Mouse (Mus musculus) spleen, postnatal 14 days (tissue): ENCODE results near the gene Itpr1.

ENCODE experiments used
- DNase-seq, 2 experiments: peaks; one replicate each; pipeline ENCODE4 v3.0.0; 2021 to 2022; ENCODE audit warnings: low spot score in 2 of 2

Itpr1 gene

GRCm38 (mm10) chr6:108468226-108468825 lies 255.4 kb downstream of the Itpr1 start:
- no peak for DNase-seq

GRCm38 (mm10) chr6:108471878-108472277 lies 259.0 kb downstream of the Itpr1 start:
- DNase-seq: no peak

GRCm38 (mm10) chr6:108472748-108473147 lies 259.9 kb downstream of the Itpr1 start:
- DNase-seq: no peak

- DNase-seq: no peak
Observed at GRCm38 (mm10) chr6:108476797-108477235, 263.9 kb downstream of the Itpr1 start.

- no peak for DNase-seq
Observed at GRCm38 (mm10) chr6:108477602-108478001, 264.7 kb downstream of the Itpr1 start.

- DNase-seq: no peak
Observed at GRCm38 (mm10) chr6:108481190-108481589, 268.3 kb downstream of the Itpr1 start.

GRCm38 (mm10) chr6:108482464-108482863 lies 269.6 kb downstream of the Itpr1 start:
- no peak for DNase-seq

- no peak for DNase-seq
Observed at GRCm38 (mm10) chr6:108486212-108486992, 273.5 kb downstream of the Itpr1 start.

- DNase-seq: no peak
Observed at GRCm38 (mm10) chr6:108487300-108487835, 274.5 kb downstream of the Itpr1 start.

- DNase-seq: no peak
Observed at GRCm38 (mm10) chr6:108488250-108488649, 275.4 kb downstream of the Itpr1 start.

- no peak for DNase-seq
Observed at GRCm38 (mm10) chr6:108491969-108492368, 279.1 kb downstream of the Itpr1 start.

- DNase-seq: no peak
Observed at GRCm38 (mm10) chr6:108493753-108494152, 280.9 kb downstream of the Itpr1 start.

GRCm38 (mm10) chr6:108494185-108494804 lies 281.4 kb downstream of the Itpr1 start:
- DNase-seq: no peak

- no peak for DNase-seq
Observed at GRCm38 (mm10) chr6:108494994-108495393, 282.1 kb downstream of the Itpr1 start.

GRCm38 (mm10) chr6:108498070-108498469 lies 285.2 kb downstream of the Itpr1 start:
- no peak for DNase-seq

- no peak for DNase-seq
Observed at GRCm38 (mm10) chr6:108503651-108504050, 290.8 kb downstream of the Itpr1 start.

- no peak for DNase-seq
Observed at GRCm38 (mm10) chr6:108504717-108505116, 291.8 kb downstream of the Itpr1 start.

GRCm38 (mm10) chr6:108506161-108506560 lies 293.3 kb downstream of the Itpr1 start:
- DNase-seq: no peak

- DNase-seq: no peak
Observed at GRCm38 (mm10) chr6:108507337-108507736, 294.4 kb downstream of the Itpr1 start.

GRCm38 (mm10) chr6:108509320-108509719 lies 296.4 kb downstream of the Itpr1 start:
- DNase-seq: no peak

GRCm38 (mm10) chr6:108510101-108510500 lies 297.2 kb downstream of the Itpr1 start:
- DNase-seq: no peak

- no peak for DNase-seq
Observed at GRCm38 (mm10) chr6:108512097-108512496, 299.2 kb downstream of the Itpr1 start.

GRCm38 (mm10) chr6:108512994-108513393 lies 300.1 kb downstream of the Itpr1 start:
- DNase-seq: no peak
